Mouse (Mus musculus): ENCODE measurements around the gene Jak2.

Gene Jak2

GRCm38 (mm10) chr19:29253728-29254127, 2.1 kb downstream of the Jak2 start:
- peak; percentile 88 for DNase-seq

- no peak for DNase-seq
These were observed 3.0 kb downstream of the Jak2 start for GRCm38 (mm10) chr19:29254671-29255070.

GRCm38 (mm10) chr19:29255327-29256027, 3.8 kb downstream of the Jak2 start:
- no peak for DNase-seq

GRCm38 (mm10) chr19:29261638-29262037, 10.0 kb downstream of the Jak2 start:
- no peak for DNase-seq

GRCm38 (mm10) chr19:29263492-29263891, 11.9 kb downstream of the Jak2 start:
- DNase-seq = no peak

- DNase-seq = peak; percentile 44
These were observed 13.9 kb downstream of the Jak2 start for GRCm38 (mm10) chr19:29265538-29265937.

GRCm38 (mm10) chr19:29267075-29267868, 15.6 kb downstream of the Jak2 start:
- DNase-seq = no peak

GRCm38 (mm10) chr19:29268788-29269321, 17.2 kb downstream of the Jak2 start:
- no peak for DNase-seq

GRCm38 (mm10) chr19:29270226-29270625, 18.6 kb downstream of the Jak2 start:
- no peak for DNase-seq

- no peak for DNase-seq
These were observed 19.5 kb downstream of the Jak2 start for GRCm38 (mm10) chr19:29271147-29271578.

GRCm38 (mm10) chr19:29272011-29272809, 20.6 kb downstream of the Jak2 start:
- no peak for DNase-seq

GRCm38 (mm10) chr19:29276414-29276813, 24.8 kb downstream of the Jak2 start:
- no peak for DNase-seq

GRCm38 (mm10) chr19:29278944-29279587, 27.4 kb downstream of the Jak2 start:
- no peak for DNase-seq

GRCm38 (mm10) chr19:29285451-29285869, 33.8 kb downstream of the Jak2 start:
- no peak for DNase-seq

- no peak for DNase-seq
These were observed 36.2 kb downstream of the Jak2 start for GRCm38 (mm10) chr19:29287863-29288262.

- DNase-seq = no peak
These were observed 39.9 kb downstream of the Jak2 start for GRCm38 (mm10) chr19:29291532-29291931.

- no peak for DNase-seq
These were observed 40.9 kb downstream of the Jak2 start for GRCm38 (mm10) chr19:29292546-29292945.

GRCm38 (mm10) chr19:29294756-29295155, 43.1 kb downstream of the Jak2 start:
- no peak for DNase-seq

GRCm38 (mm10) chr19:29296166-29296565, 44.5 kb downstream of the Jak2 start:
- no peak for DNase-seq

GRCm38 (mm10) chr19:29297366-29297765, 45.7 kb downstream of the Jak2 start:
- DNase-seq = no peak

GRCm38 (mm10) chr19:29300919-29301318, 49.3 kb downstream of the Jak2 start:
- DNase-seq = no peak

GRCm38 (mm10) chr19:29302119-29302518, 50.5 kb downstream of the Jak2 start:
- no peak for DNase-seq

- no peak for DNase-seq
These were observed 57.2 kb downstream of the Jak2 start for GRCm38 (mm10) chr19:29308832-29309231.
